Mouse (Mus musculus) layer of hippocampus, postnatal 14 days (tissue): ENCODE results near the gene 1700016C15Rik. TPM values are rescaled to one million over a fixed set of nuclear protein-coding genes. Genes with fewer than 3 reads are reported as not detected.

ENCODE experiments used
- DNase-seq, 2 experiments: peaks; one replicate each; pipeline ENCODE4 v3.0.0; 2021 to 2022; ENCODE audit warnings: low spot score in 2 of 2, mixed read lengths in 1 of 2
- total RNA-seq, 2 experiments: library from RNA; stranded (reverse); gene quantifications; 2 replicates each; pipeline ENCODE4 v1.2.3; 2021

The 1700016C15Rik gene
- total RNA-seq, 2 experiments from 2014 or later: not detected

DNA sequence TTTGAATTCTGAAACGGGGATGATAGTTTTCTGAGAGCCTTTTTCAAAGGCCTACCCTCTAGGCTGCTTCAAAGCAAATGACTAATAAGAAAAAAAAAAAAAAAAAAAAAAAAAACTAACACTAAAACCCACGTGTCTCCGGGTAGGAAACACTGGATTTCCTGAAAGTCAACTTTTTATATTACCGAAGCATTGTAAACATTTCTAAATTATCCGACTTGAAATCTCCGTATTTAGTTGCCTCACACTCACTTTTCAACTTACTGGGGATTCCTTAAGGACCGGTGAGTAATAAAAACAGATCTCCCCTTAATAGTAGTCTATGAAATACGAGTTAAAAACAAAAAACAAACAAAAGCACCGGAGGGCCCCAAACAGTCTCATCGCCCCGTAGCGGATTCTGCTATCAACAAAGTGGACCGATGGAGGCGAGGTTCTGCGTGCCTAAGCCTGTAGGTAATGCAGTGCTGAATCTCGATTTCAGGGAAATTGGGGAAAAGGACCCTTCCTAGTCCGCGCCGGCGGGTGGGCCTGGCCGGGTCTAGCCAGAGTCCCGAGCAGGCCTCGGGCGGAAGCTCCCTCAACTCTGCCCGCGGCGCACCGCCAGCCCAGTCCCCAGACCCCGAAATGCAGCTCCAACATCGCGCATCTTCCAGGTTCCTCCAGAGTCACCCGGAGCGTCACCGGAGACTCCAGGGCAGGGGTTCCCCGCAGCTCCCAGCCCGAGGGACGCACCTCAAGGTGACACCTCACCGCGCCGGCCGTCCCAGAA, 66.0 kb downstream of the 1700016C15Rik start:
- peak; percentile 47 to 60 for DNase-seq

DNA sequence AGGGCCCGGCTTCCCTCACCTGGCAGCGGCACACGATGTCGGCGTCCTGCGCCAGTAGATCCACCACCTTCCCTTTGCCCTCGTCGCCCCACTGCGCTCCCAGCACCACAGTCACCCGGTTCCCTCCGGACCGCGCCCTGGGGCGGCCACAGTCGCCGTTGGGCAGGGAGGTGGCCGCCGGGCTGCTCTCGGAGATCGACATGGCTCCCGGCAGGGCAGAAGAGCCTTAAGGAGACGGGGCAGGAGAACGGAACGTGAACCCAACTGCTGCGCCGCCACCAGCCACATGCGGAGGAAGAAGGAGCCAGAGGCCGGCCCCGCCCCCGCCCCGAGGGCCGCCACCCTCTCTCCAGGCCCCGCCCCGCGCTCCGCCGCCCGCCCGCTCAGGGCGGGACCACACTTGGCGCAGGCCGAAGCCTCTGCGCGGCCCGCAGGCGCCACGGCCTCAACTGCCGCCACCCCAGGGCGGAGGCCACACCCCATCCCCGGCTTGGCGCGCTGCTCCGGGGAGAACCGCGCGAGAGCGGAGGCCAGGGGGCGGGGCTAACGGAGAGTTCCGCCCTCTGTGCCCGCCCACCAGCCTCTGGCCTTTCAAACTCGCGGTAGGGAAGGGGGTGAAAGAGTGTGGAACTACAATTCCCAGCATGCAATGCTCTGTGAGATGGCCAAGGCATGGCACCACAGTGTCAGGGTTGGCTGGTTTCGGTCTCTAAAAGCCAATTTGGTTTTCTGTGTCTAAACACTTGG, 66.8 kb downstream of the 1700016C15Rik start, which contains the start of gene Adss:
Gene Adss, minus strand, starts transcription at position 319 of the 747 bp plus-strand sequence.
- peak; percentile 98 for DNase-seq

DNA sequence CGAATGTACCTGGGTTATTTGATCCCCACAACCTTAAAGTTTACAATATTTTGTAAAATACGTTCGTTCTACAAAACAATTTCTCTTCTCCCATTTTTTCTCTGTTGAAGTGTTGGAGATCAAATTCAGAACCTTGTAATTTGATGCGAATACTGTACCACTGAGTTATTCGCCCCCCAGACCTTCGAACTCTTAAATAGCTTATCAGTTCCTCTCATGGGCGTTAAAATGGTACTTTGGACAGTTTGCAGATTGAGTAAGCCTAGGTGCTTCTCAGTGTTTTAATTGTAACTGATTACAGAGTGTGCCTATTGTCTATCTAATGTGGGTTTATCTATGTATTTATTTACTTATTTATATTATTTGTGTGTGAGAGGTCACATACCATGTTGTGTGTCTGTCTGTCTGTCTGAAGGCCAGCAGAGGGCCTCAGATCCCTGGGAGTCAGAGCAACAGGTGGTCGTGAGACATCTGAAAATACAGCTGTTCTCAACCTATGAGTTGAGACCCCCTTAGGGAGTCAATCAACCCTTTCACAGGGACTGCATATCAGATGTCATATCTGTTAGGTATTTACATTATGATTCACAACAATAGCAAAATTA, 67.6 kb downstream of the 1700016C15Rik start:
- DNase-seq: no peak

Other genes with a start within 250 kb of the 1700016C15Rik start
- gene Adss, start 66.7 kb downstream of the 1700016C15Rik start, total RNA-seq: 10 to 100 TPM; 72.0 to 79.2 TPM